Mouse (Mus musculus) testis, adult 2 months (tissue): ENCODE results near the gene Cln3. TPM values are rescaled to one million over a fixed set of nuclear protein-coding genes. Genes with fewer than 3 reads are reported as not detected.

Experiments
- H3K27ac ChIP-seq: fragments of 200-500 bp; 2 replicates; pipeline ENCODE4 v1.5.1; 2012; ENCODE audit warnings: low read depth, low read length; ENCODE audit not compliant: control insufficient read depth, insufficient read depth
- H3K27me3 ChIP-seq: fragments of 200-500 bp; 2 replicates; pipeline ENCODE4 v1.6.1; 2012; ENCODE audit warnings: mild to moderate bottlenecking, low read length, moderate library complexity; ENCODE audit not compliant: control insufficient read depth, insufficient read depth
- H3K36me3 ChIP-seq: fragments of 200-500 bp; 2 replicates; pipeline ENCODE4 v1.6.1; 2012; ENCODE audit warnings: mild to moderate bottlenecking, low read length; ENCODE audit not compliant: control insufficient read depth, insufficient read depth
- H3K4me1 ChIP-seq: fragments of 200-500 bp; 2 replicates; pipeline ENCODE4 v1.6.1; 2012; ENCODE audit warnings: low read length; ENCODE audit not compliant: control insufficient read depth, insufficient read depth
- H3K4me3 ChIP-seq: fragments of 200-500 bp; 2 replicates; pipeline ENCODE4 v1.5.1; 2012; ENCODE audit warnings: low read depth, mild to moderate bottlenecking, low read length, moderate library complexity, mixed read lengths; ENCODE audit not compliant: control insufficient read depth
- CTCF ChIP-seq: fragments of 200-500 bp; IDR thresholded peaks from 2 replicates; pipeline ENCODE4 v1.5.1; 2012; ENCODE audit warnings: low read depth, mild to moderate bottlenecking, inconsistent platforms, low read length, moderate library complexity; ENCODE audit not compliant: control insufficient read depth, insufficient read depth, insufficient replicate concordance
- POLR2A ChIP-seq: fragments of 200-500 bp; IDR thresholded peaks from 2 replicates; pipeline ENCODE4 v1.6.1; 2012; ENCODE audit warnings: low read depth, mild to moderate bottlenecking, inconsistent platforms, low read length, moderate library complexity; ENCODE audit not compliant: control insufficient read depth
- polyA plus RNA-seq: library from polyadenylated mRNA; depleted of rRNA; stranded (reverse); fragments of >200 nt; gene quantifications from 2 replicates; pipeline ENCODE4 v1.2.3, GENCODE M21; 2012

The Cln3 gene
- polyA plus RNA-seq, 1 experiment = 42.7 TPM

- no peaks in the 10 kb centered on the region for H3K27me3 ChIP-seq
- H3K4me3 ChIP-seq = no peak overlapping the region
- H3K4me1 ChIP-seq = peaks cover 4% of the 10 kb centered on the region; the same call in 1 of the 2 replicates
- no peak for TF ChIP-seq POLR2A
- no peak for TF ChIP-seq CTCF
- H3K27ac ChIP-seq = peak overlapping the region; percentile 12; the same call in 1 of the 2 replicates
- H3K36me3 ChIP-seq = no peaks in the 10 kb centered on the region
Measured at GRCm38 (mm10) chr7:126625369-126625768, 39.8 kb upstream of the Cln3 start.

- Histone ChIP-seq H3K36me3 (no peaks in the 10 kb centered on the region), H3K4me1 (peaks cover 4% of the 10 kb centered on the region; the same call in 1 of the 2 replicates), H3K27ac (no peak overlapping the region), H3K27me3 (no peaks in the 10 kb centered on the region), H3K4me3 (no peak overlapping the region; the same call in 1 of the 2 replicates)
- TF ChIP-seq POLR2A (no peak), CTCF (no peak)
Measured at GRCm38 (mm10) chr7:126624774-126625173, 39.2 kb upstream of the Cln3 start.

GRCm38 (mm10) chr7:126623381-126623780, 37.8 kb upstream of the Cln3 start:
- no peak for TF ChIP-seq POLR2A
- no peak for TF ChIP-seq CTCF
- Histone ChIP-seq H3K27me3 (no peaks in the 10 kb centered on the region), H3K27ac (no peak overlapping the region), H3K4me1 (peaks cover 4% of the 10 kb centered on the region; the same call in 1 of the 2 replicates), H3K36me3 (no peaks in the 10 kb centered on the region), H3K4me3 (no peak overlapping the region)

GRCm38 (mm10) chr7:126621452-126622359, 36.1 kb upstream of the Cln3 start:
- H3K36me3 ChIP-seq = no peaks in the 10 kb centered on the region
- TF ChIP-seq POLR2A (no peak), CTCF (no peak)
- H3K27me3 ChIP-seq = no peaks in the 10 kb centered on the region
- H3K4me1 ChIP-seq = peaks cover 4% of the 10 kb centered on the region; the same call in 1 of the 2 replicates
- H3K4me3 ChIP-seq = no peak overlapping the region
- H3K27ac ChIP-seq = no peak overlapping the region

GRCm38 (mm10) chr7:126619559-126620275, 34.1 kb upstream of the Cln3 start:
- H3K27me3 ChIP-seq = no peaks in the 10 kb centered on the region
- no peaks in the 10 kb centered on the region for H3K36me3 ChIP-seq
- H3K27ac ChIP-seq = no peak overlapping the region
- H3K4me3 ChIP-seq = no peak overlapping the region
- TF ChIP-seq CTCF (no peak), POLR2A (no peak)
- H3K4me1 ChIP-seq = no peaks in the 10 kb centered on the region; the same call in 1 of the 2 replicates

GRCm38 (mm10) chr7:126616707-126617106, 31.1 kb upstream of the Cln3 start:
- H3K4me3 ChIP-seq = no peak overlapping the region
- H3K4me1 ChIP-seq = no peaks in the 10 kb centered on the region; the same call in 1 of the 2 replicates
- TF ChIP-seq CTCF (peak; percentile 19; the same call in 1 of the 2 replicates), POLR2A (no peak)
- H3K27ac ChIP-seq = no peak overlapping the region
- no peaks in the 10 kb centered on the region for H3K27me3 ChIP-seq
- H3K36me3 ChIP-seq = no peaks in the 10 kb centered on the region

- TF ChIP-seq POLR2A = no peak
- TF ChIP-seq CTCF = no peak
- Histone ChIP-seq H3K36me3 (no peaks in the 10 kb centered on the region), H3K27me3 (no peaks in the 10 kb centered on the region), H3K4me1 (no peaks in the 10 kb centered on the region), H3K4me3 (no peak overlapping the region), H3K27ac (no peak overlapping the region)
Measured at GRCm38 (mm10) chr7:126612736-126613135, 27.1 kb upstream of the Cln3 start.
